Mouse (Mus musculus) neural tube, embryonic 12.5 days (tissue): Measurements from ENCODE around the gene Tifa. TPM values are rescaled to one million over a fixed set of nuclear protein-coding genes. Genes with fewer than 3 reads are reported as not detected.
A peak's percentile ranks its signal among the peaks of the same experiment; 100 is the strongest.

ENCODE experiments used
- ATAC-seq: fragments of 200-750 bp; cut with Nextera tagmentation; 2 replicates; pipeline ENCODE4 v1.8.0; 2017; ENCODE audit warnings: low read depth, mild to moderate bottlenecking, moderate TSS enrichment, moderate library complexity; ENCODE audit not compliant: low FRiP score
- H3K27ac ChIP-seq: fragments of 300-500 bp; sonication (generic); 2 replicates; pipeline ENCODE4 v1.5.1; 2016
- H3K27me3 ChIP-seq: fragments of 300-500 bp; sonication (generic); replicated peaks from 2 replicates; pipeline ENCODE4 v1.6.1; 2016; ENCODE audit warnings: mild to moderate bottlenecking
- H3K36me3 ChIP-seq: fragments of 300-500 bp; sonication (generic); 2 replicates; pipeline ENCODE4 v1.6.1; 2016; ENCODE audit warnings: mild to moderate bottlenecking
- H3K4me1 ChIP-seq: fragments of 300-500 bp; sonication (generic); 2 replicates; pipeline ENCODE4 v1.6.1; 2016
- H3K4me2 ChIP-seq: fragments of 300-500 bp; sonication (generic); replicated peaks from 2 replicates; pipeline ENCODE4 v1.6.1; 2016; ENCODE audit warnings: mild to moderate bottlenecking
- H3K4me3 ChIP-seq: fragments of 300-500 bp; sonication (generic); 2 replicates; pipeline ENCODE4 v1.5.1; 2016
- H3K9ac ChIP-seq: fragments of 300-500 bp; sonication (generic); 2 replicates; pipeline ENCODE4 v1.6.1; 2016; ENCODE audit warnings: mild to moderate bottlenecking
- H3K9me3 ChIP-seq: fragments of 300-500 bp; sonication (generic); 2 replicates; pipeline ENCODE4 v1.6.1; 2016; ENCODE audit warnings: mild to moderate bottlenecking
- WGBS: fragments of 180-500 bp; shearing (Covaris S2); methylation state at CpG from one replicate; pipeline ENCODE4 v1.1.7; 2016; 5-methylcytosine and 5-hydroxymethylcytosine counted together
- polyA plus RNA-seq: library from polyadenylated mRNA; unstranded; fragments of >200 nt; fragmentation: Nextera tagmentation; extraction: Ambion mirVana; gene quantifications from 2 replicates; pipeline ENCODE4 v1.2.1, GENCODE M21; 2016

Gene Tifa
- polyA plus RNA-seq, 1 experiment from 2014 or later, result 3.0 TPM

DNA sequence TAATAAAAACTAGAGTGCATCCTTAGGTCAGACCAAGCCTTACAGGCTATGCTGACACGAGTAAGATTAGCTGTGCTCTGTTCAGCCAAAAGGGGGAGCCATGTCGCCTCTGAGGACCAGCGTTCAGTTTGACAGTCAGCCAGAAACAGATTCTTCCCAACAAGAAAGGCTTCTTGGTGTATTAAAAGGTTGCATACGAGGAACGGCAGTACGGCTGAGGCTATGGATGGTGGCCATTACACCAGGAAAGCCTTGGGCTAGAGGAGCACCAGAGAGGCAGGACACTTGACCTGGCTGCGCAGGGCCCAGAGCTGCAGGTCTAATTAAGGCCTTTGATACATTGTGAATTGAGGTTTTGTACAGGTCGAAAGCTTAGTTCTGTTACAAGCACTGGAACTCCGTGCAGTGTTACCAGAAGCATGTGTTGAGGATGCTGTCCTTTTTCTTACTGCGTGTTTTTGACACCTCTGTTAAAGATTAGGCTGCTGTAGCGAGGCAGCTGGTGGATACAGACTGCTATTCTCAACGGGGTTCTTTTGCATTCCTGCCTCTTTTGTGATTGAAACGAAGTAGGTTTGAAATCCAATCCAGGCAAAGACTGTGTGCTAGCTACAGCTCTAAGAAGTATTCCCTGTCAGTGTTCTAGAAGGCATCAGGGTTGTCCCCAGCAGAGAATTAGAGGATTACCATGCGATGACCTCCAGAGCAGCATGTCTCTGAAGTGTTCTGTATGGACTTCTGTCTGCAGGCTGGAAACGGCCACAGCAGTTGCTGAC lies 64.0 kb downstream of the Tifa start:
- H3K4me2 ChIP-seq, result peak overlapping the region; percentile 39

GRCm38 (mm10) chr3:127861340-127861739 lies 71.7 kb downstream of the Tifa start:
- Histone ChIP-seq H3K4me1 (no peaks in the 10 kb centered on the region), H3K9ac (no peak overlapping the region), H3K4me3 (no peak overlapping the region), H3K27ac (no peak overlapping the region), H3K9me3 (no peaks in the 10 kb centered on the region), H3K36me3 (no peaks in the 10 kb centered on the region), H3K4me2 (no peak overlapping the region), H3K27me3 (no peaks in the 10 kb centered on the region)
- WGBS, result 90% methylated on average over 11 of the region's 11 CpGs
- no peak for ATAC-seq

More for the DNA sequence above, 64.0 kb downstream of the Tifa start:
- H3K36me3 ChIP-seq, result no peaks in the 10 kb centered on the region
- no peaks in the 10 kb centered on the region for H3K27me3 ChIP-seq
- no peak overlapping the region for H3K4me3 ChIP-seq
- H3K9ac ChIP-seq, result no peak overlapping the region
- H3K27ac ChIP-seq, result no peak overlapping the region
- peak; percentile 92 for ATAC-seq
- H3K9me3 ChIP-seq, result no peaks in the 10 kb centered on the region
- WGBS, result 23% methylated on average over 15 of the region's 15 CpGs
- H3K4me1 ChIP-seq, result peaks cover 8% of the 10 kb centered on the region; the same call in 1 of the 2 replicates

DNA sequence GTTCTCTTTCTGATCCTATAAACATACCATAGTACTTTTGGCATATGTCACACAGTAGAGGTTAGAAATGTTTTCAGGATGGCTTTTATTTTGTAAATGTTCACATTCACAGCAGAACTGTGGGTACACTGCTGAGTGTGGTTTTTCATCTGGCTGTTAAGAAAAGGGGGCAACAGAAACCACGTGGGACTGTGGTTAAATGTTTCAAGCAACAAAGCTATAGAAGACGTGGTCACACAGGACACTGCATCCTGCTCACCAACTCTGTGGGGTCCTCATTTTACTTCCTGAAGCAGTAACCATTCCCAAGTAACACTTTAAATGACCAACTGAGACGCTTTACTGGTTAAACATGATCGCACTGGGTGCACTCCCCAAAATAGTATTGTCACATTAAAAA lies 72.9 kb downstream of the Tifa start:
- Histone ChIP-seq H3K27me3 (no peaks in the 10 kb centered on the region), H3K4me1 (no peaks in the 10 kb centered on the region), H3K9ac (no peak overlapping the region), H3K4me3 (no peak overlapping the region), H3K9me3 (no peaks in the 10 kb centered on the region), H3K36me3 (no peaks in the 10 kb centered on the region), H3K4me2 (no peak overlapping the region), H3K27ac (no peak overlapping the region)
- 73% methylated on average over 4 of the region's 4 CpGs for WGBS
- ATAC-seq, result no peak

DNA sequence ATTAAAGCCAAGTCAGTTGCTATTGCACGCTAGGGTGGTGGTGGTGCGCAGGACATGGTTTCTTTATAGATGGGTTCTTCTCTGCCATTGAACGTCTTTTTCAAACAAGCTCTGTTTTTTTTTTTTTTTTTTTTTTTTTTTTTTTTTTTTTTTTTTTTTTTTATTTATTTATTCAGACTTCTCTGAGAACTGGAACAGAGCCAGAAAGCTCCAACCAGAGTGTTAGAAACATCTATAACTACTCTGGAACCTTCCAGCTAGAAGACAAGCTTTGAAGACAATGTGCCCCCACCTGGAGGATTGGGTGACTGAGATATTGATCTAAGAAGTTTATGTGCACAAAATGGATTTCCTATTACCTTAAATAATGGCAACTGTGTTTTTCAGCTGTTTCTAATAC lies 74.0 kb downstream of the Tifa start:
- no peak for ATAC-seq
- no peak overlapping the region for H3K9ac ChIP-seq
- no peak overlapping the region for H3K4me3 ChIP-seq
- 0 out of 2 replicates have a peak, but pooled peaks cover 3% of the 10 kb centered on the region for H3K4me1 ChIP-seq
- 79% methylated on average over 3 of the region's 3 CpGs for WGBS
- no peaks in the 10 kb centered on the region for H3K27me3 ChIP-seq
- no peaks in the 10 kb centered on the region for H3K9me3 ChIP-seq
- H3K27ac ChIP-seq, result no peak overlapping the region
- H3K4me2 ChIP-seq, result no peak overlapping the region
- no peaks in the 10 kb centered on the region for H3K36me3 ChIP-seq

DNA sequence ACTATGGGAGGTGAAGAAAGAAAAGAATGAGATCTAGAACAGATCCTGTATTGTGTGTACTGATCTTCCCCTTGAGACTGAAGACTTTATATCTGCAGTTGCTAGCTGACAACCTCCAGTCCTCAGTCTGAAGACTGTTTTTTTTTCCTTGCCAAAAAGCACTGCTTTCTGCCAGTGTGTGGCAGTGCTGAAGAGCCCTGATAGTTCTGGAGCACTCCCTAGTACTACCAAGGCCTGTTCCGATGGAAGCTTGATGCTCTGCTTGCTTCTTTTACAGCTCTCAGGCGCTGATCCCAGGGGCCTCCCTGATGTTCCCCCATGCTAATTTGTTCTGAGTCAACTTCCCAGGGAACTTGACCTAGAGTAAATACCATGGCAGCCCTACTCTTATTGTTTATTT lies 74.6 kb downstream of the Tifa start:
- H3K27me3 ChIP-seq, result no peaks in the 10 kb centered on the region
- H3K9ac ChIP-seq, result no peak overlapping the region
- H3K4me2 ChIP-seq, result no peak overlapping the region
- H3K4me1 ChIP-seq, result 0 out of 2 replicates have a peak, but pooled peaks cover 3% of the 10 kb centered on the region
- H3K36me3 ChIP-seq, result no peaks in the 10 kb centered on the region
- H3K9me3 ChIP-seq, result no peaks in the 10 kb centered on the region
- 42% methylated on average over 2 of the region's 2 CpGs for WGBS
- no peak overlapping the region for H3K27ac ChIP-seq
- ATAC-seq, result no peak
- H3K4me3 ChIP-seq, result no peak overlapping the region

- ATAC-seq, result no peak
- Histone ChIP-seq H3K4me3 (no peak overlapping the region), H3K4me1 (0 out of 2 replicates have a peak, but pooled peaks cover 3% of the 10 kb centered on the region), H3K36me3 (no peaks in the 10 kb centered on the region), H3K9me3 (no peaks in the 10 kb centered on the region), H3K27me3 (no peaks in the 10 kb centered on the region), H3K27ac (no peak overlapping the region), H3K4me2 (no peak overlapping the region), H3K9ac (no peak overlapping the region)
- WGBS, result 56% methylated on average over 9 of the region's 9 CpGs
Observed at GRCm38 (mm10) chr3:127868046-127868758, 78.6 kb downstream of the Tifa start.

DNA sequence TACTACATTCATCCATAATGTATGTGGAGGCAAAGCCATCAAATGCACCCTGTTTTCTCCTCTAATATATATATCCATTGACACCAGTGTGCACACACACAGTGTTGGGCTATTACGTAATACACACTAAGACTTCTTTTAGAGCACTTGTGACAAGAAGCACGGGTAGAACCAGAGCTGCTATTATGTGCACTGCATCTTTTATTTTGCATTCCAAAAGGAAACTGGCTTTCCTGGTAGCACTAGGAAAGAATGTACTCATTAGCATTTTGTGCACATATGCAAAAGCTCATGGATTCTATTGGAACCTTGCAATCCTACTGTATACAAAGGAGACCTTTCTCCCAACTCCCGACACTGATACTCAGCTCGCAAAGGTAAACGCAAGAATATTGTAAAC lies 79.3 kb downstream of the Tifa start:
- WGBS, result 38% methylated on average over 5 of the region's 5 CpGs
- H3K9ac ChIP-seq, result no peak overlapping the region
- no peak overlapping the region for H3K4me3 ChIP-seq
- no peak overlapping the region for H3K27ac ChIP-seq
- no peaks in the 10 kb centered on the region for H3K27me3 ChIP-seq
- peak; percentile 84 for ATAC-seq
- no peak overlapping the region for H3K4me2 ChIP-seq
- no peaks in the 10 kb centered on the region for H3K9me3 ChIP-seq
- peaks cover 9% of the 10 kb centered on the region; the same call in 1 of the 2 replicates for H3K4me1 ChIP-seq
- no peaks in the 10 kb centered on the region for H3K36me3 ChIP-seq

- no peaks in the 10 kb centered on the region for H3K9me3 ChIP-seq
- no peak overlapping the region for H3K4me2 ChIP-seq
- no peak overlapping the region for H3K9ac ChIP-seq
- H3K36me3 ChIP-seq, result no peaks in the 10 kb centered on the region
- H3K4me1 ChIP-seq, result peaks cover 15% of the 10 kb centered on the region; the same call in 1 of the 2 replicates
- ATAC-seq, result no peak
- no peak overlapping the region for H3K27ac ChIP-seq
- H3K4me3 ChIP-seq, result no peak overlapping the region
- no peaks in the 10 kb centered on the region for H3K27me3 ChIP-seq
- 85% methylated on average over 9 of the region's 9 CpGs for WGBS
Observed at GRCm38 (mm10) chr3:127871575-127871974, 82.0 kb downstream of the Tifa start.

DNA sequence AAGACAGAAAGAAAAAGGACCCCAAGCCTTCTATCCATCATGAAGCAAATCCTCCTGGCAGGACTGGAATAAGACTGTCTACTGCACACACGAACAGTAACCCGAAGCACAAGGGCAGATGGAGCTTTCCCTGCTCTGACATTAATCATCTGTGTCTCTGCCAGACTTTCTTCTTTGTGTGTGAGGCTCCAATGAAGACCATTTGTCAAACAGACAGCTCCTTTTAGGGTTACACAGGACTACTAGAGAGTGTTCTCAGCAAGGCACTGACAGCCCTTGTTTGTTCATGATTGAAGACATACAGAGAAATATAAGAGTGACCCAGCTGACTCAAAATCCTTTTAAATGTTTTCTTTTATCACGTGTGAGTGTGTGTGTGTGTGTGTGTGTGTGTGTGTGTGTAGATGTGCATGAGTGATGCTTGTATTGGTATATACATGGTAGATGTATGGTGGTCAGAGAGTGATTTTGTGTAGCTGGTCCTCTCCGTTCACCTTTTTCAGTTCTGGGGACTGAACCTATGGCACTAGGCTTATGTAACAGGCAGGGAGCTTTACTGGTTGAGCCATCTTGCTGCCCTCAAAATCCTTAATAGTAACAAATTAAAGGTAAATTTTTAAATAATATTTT lies 84.8 kb downstream of the Tifa start:
- Histone ChIP-seq H3K4me1 (peaks cover 12% of the 10 kb centered on the region; the same call in 1 of the 2 replicates), H3K9me3 (no peaks in the 10 kb centered on the region), H3K9ac (no peak overlapping the region), H3K4me2 (no peak overlapping the region), H3K27me3 (no peaks in the 10 kb centered on the region), H3K36me3 (no peaks in the 10 kb centered on the region), H3K27ac (0 out of 2 replicates have a peak overlapping the region, but pooled peaks have one; percentile 38), H3K4me3 (no peak overlapping the region)
- ATAC-seq, result peak; percentile 95
- 7% methylated on average over 4 of the region's 4 CpGs for WGBS

DNA sequence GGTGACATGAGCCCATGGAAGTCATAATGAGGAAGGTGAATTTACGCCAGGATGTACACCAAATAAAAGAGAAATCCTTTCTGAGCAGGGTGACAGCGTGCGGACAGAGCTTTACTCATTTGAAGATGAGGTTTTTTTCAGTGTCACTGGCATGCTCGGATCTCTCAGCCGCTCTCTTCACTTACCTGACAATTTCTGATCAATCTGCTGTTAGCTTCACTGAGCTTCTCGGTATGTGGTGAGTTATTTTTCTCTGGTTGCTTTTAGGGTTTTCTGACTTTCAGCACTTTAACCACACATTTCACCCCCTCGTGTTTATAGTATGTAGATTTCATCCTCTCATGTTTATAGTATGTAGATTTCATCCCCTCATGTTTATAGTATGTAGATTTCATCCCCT lies 85.5 kb downstream of the Tifa start:
- Histone ChIP-seq H3K9ac (no peak overlapping the region), H3K4me2 (no peak overlapping the region), H3K27ac (no peak overlapping the region), H3K9me3 (no peaks in the 10 kb centered on the region), H3K27me3 (no peaks in the 10 kb centered on the region), H3K4me1 (peaks cover 12% of the 10 kb centered on the region; the same call in 1 of the 2 replicates), H3K4me3 (no peak overlapping the region), H3K36me3 (no peaks in the 10 kb centered on the region)
- no peak for ATAC-seq
- 60% methylated on average over 7 of the region's 7 CpGs for WGBS

GRCm38 (mm10) chr3:127875509-127875908 lies 85.9 kb downstream of the Tifa start:
- H3K9ac ChIP-seq, result no peak overlapping the region
- no peaks in the 10 kb centered on the region for H3K27me3 ChIP-seq
- H3K27ac ChIP-seq, result no peak overlapping the region
- no peaks in the 10 kb centered on the region for H3K36me3 ChIP-seq
- H3K4me2 ChIP-seq, result no peak overlapping the region
- H3K9me3 ChIP-seq, result no peaks in the 10 kb centered on the region
- ATAC-seq, result no peak
- 88% methylated on average over 2 of the region's 2 CpGs for WGBS
- H3K4me3 ChIP-seq, result no peak overlapping the region
- peaks cover 12% of the 10 kb centered on the region; the same call in 1 of the 2 replicates for H3K4me1 ChIP-seq

DNA sequence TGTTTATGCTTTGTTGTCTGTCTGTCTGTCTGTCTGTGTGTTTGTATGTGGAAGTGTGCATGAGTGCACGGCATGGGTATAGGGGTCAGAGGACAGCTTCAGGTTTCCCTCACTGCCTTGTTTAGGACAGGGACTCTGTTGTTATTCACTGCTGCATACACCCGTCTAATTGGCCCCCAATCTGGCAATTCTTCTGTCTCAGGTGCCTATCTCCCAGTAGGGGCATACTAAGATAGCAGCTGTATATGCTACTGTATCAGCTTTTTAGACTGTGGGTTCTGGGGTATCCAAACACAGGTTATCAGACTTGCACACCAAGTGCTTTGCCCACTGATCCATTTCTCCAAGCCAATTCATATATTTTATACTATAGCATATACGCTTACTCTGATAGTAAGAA lies 90.4 kb downstream of the Tifa start:
- Histone ChIP-seq H3K4me2 (no peak overlapping the region), H3K4me3 (no peak overlapping the region), H3K36me3 (no peaks in the 10 kb centered on the region), H3K27me3 (no peaks in the 10 kb centered on the region), H3K4me1 (no peaks in the 10 kb centered on the region; the same call in 1 of the 2 replicates), H3K27ac (no peak overlapping the region), H3K9ac (no peak overlapping the region), H3K9me3 (no peaks in the 10 kb centered on the region)
- WGBS, result 86% methylated on average over 3 of the region's 3 CpGs
- no peak for ATAC-seq
